Mouse (Mus musculus) heart, adult 9 months (tissue): ENCODE measurements around the gene Olfr419.

Experiments used
- DNase-seq, 2 experiments: peaks; one replicate each; pipeline ENCODE4 v3.0.0; 2022; ENCODE audit warnings: low spot score in 2 of 2

Olfr419 gene

DNA sequence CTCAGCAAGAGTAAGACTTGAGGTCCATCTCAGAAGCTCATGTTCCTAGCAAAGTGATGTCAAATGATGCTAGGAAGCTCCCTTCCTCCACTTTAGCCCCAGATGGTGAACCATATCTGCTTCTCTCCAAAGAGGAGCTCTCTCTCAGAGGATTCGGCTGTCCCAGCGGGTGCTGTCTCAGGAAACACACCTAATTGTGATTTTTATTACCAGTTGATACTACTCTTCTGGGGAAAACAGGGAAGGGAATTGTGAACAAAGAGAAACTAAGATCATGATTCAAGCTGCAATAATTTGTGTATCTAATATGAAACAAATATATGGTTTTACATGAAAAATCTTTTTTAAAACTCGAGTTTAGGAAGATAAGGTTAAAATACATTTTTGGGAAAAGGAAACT, at the start of gene Olfr419:
TSS of gene Olfr419 (minus strand) at position 101 of the 400 bp plus-strand sequence.
- no peak for DNase-seq

DNA sequence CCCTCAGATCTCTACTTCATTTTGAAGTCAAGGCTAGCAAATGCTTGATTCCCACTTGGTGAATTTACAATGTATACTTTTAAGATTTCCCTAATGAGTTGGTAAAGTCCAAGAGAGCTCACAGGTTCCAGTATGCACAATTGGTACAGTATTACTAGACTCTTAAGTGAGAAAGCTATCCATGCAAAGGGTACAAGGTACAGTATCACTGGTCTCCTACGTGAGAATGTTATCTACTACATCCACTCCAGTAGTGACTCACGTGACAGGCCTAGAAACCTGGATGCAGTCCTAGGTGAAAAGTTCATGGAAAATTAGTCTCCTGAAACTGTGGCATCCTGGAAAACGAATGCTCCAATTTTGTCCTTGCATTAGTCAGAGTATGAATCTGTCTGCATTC, 18.8 kb upstream of the Olfr419 start:
- no peak for DNase-seq

DNA sequence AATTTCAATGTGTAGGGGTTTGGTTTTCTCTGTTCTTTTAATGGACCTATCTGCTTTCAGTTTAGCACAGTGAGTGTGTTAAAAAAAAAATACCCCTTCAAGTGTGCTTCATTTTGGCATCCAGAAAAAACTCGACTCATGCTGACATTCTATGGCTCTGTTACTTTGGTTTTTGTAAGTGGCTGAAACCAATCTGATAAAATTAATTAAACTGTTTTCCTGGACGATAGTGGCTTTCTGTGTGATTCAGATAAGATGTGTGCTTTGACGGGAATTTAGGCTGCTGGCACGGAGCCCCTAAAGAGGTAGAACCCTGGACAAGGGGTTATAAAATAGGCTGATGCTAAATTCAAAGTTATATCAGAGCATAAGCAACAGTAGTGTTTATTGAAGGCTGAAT, 17.3 kb upstream of the Olfr419 start:
- no peak for DNase-seq

DNA sequence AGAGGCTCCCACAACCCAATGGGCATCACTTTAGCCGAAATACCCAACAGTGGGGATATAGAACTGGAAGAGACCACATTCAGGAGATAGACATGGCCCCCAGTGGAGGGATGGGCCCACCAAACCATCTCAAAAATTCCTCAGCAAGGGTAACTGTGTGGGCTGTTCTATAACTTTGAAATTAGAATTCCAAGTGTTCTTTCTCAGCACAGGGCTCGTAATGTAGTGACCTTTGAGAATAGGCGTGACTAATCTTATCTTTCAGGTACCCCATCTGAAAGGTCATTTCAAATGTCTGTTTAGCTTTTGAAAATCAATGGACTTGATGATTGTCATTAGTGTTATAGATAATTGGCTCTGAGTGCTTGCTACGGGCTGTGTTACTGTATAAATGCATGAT, 16.0 kb upstream of the Olfr419 start:
- DNase-seq, result no peak

DNA sequence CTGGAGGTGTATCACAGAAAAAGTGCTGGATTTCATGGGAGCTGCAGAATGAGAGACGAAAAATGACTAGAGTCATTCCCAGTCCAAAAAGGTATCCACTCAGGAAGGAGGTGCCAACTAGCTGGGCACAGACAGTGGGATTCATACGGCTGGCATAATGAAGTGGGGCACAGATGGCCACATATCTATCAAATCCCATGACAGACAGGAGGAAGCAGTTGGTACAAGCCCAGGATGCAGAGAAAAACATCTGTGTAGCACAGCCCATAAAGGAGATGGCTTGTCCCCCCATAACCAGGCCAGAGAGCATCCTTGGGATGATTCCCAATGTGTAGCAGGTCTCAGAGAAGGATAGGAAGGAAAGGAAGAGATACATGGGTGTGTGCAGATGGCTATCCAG, 1.5 kb downstream of the Olfr419 start:
- no peak for DNase-seq

DNA sequence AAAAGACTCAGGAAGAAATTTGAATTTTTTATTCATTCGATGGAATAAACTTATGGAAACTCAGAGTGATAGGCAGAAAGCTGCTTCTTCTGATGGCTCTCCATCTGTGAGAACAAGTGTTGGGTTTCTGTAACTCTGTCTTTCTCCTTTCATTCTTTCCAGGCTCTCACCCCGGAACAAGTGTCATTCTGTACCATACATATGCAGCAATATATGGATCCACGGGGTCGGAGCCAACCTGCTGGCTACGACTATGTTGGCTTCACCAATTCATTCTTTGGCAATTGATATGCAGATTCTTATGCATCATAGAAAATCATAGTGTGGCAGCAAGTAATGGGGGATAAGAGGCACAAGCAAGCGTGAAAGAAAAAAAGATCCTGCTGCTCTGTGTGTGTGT, 4.7 kb downstream of the Olfr419 start:
- no peak for DNase-seq

DNA sequence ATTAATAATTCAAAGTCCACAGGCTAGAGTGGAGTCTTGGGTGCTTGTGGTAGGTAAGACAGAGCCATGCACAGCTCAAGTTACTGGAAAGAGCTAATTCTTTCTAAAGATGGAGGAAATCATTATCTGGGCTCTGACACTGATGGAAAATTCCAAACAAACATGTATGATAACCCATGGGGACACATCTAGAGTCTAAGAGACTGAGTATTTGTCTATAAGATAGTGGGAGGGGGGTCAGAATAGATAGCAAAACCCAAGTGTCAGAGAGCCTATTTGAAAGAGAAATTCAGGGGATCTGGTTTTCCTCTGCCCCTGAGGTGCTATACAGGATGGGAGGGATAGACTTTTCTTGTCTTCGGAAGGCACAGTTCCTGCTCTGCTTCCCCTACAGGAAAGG, 5.8 kb downstream of the Olfr419 start:
- no peak for DNase-seq

DNA sequence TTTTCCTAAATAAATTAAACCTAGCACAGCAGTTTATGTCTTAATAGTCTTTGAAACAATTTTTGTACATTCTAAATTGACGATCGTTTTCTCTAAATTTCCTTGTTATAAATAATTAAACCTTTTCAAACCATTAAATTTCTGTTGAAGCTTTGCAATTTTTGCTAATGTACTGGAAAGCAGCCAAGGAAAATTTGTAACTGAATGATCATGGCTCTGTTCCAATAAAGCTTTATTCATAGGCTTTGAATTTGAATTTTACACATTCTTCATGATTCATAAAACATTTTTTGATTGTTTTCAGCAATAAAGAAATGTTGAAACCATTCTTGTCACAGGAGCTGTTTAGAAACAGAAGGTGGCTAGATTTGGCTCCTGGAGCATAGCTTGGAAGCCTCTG, 7.2 kb downstream of the Olfr419 start:
- DNase-seq, result no peak

DNA sequence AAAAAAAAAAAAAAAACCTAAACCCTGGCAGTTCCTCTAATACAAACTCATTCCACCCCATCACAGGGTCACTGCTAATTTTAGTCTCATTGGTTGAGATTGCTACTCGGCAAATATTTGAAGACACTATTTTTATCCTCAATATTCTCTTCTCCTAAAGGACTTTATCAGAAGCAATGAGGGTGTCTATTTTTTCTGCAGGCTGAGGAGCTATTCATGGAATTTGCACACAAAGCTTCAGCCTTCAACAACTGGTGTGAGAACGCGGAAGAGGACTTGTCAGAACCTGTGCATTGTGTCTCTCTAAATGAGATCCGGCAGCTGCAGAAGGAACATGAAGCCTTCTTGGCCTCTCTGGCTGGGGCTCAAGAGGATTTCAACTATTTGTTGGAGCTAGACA, 11.9 kb downstream of the Olfr419 start:
- DNase-seq, result peak; percentile 17 to 21

DNA sequence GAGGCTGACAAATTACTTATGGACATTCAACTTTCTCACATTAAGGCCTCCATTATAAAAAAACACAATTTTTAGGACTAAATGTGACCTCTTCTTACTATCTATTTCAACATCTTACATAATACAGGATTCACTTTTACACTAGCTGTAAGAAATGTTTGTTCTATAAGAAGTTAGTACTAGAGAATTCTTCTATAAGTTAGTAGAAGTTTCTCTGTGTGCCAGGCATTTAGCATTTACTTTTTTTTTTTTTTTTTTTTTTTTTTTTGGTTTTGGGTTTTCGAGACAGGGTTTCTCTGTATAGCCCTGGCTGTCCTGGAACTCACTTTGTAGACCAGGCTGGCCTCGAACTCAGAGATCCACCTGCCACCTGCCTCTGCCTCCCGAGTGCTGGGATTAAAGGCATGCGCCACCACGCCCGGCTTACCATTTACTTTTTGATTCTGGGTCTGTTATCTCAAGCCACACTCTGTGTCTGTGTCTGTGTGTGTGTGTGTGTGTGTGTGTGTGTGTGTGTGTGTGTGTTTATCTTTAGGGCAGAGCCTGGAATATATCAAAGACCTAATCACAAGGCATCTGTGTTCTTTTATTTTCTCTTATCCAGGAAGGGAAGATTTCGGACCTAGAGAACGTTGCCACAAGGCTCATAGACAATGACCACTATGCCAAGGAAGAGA, 35.2 kb downstream of the Olfr419 start:
- DNase-seq, result no peak

DNA sequence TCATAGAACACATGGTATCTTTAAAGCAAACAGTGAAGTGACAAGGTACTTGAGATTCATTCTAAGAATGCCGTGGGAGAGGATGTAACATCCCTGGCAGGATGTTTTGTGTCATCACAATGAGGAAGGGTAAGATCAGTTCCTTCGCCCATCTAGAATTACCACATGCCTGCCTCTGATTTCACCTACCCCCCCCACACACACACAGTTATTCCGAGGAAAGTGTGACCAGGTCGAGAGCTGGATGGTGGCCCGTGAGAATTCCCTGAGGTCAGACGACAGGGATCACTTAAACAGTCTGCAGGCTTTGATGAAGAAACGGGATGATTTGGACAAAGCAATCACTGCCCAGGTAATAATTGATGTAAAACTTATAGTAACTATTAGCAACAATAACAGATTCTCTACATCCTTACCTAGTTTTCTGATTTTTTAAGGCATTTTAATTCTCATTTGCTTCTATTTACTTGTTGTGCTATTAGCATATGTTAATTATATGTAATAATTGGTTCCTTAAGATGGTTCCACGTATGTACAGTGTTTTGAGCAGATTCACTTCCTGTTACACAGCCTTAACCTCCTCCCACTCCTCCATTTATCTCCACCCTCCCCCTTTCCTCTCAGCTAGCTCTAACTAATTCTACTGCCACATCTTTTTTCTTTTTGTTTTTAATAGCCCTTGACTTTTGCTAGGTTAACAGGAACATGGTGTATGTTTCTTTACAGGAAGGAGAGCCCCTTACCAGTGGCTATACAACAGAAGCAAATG, 36.4 kb downstream of the Olfr419 start:
- no peak for DNase-seq

DNA sequence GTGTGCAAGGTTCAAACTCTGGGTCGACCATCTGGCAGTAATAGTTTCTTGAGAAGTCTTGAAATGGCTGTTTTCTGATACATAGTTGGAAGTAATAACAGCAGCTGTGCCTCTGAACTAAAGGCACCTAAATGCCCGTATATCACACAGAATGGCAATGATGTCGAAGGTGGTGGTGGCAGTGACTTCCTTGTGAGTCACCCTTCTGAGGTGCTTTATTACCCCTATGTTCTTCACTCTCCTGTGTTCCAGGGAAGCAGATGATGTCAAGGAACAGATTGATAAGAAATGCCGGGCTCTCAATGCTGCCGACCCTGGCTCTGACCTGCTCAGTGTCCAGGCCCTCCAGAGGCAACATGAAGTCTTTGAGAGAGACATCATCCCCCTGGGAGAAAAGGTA, 39.6 kb downstream of the Olfr419 start:
- DNase-seq, result no peak

DNA sequence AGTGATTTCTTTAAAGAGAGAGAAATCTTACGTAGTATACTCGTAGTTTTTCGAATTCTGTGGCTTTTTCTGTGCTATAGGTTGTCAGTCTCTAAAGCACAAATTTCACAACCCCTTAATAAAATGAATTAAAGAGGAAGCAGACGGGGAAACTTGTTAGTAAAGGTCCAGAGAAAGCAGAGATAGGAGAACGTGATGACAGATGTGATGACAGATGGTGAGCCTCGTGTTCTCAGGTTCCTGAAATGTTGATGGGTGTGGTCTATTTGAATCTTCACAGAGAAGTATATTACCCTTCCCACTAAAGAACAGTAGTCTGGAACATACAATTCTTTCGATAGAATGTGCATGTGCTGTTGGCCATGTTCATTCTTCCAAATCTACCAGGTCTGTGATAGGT, 47.2 kb downstream of the Olfr419 start:
- DNase-seq, result no peak
